In the genomic region with DNA sequence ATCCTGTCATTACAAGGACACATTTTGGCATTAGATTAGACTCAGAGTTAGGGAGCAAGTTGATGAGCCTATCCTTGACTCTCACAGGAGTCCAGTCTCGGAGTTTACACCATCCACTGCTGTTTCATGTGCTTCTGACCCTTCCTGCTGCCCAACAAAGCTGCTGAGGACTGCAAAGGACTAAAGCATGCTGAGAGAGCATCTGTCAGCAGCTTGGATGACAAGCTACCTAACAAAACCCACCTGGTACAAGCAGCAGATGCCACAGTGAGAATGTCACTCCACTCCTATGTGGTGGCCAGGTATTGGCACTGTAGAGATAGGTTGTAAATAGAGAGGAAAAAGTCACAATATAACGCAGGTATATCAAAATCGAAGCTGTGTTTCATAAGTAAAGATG, we compare ENCODE assay signal across 23 mouse cellular contexts. TPM values are rescaled to one million over a fixed set of nuclear protein-coding genes. Genes with fewer than 3 reads are reported as not detected.
A peak's percentile ranks its signal among the peaks of the same experiment; 100 is the strongest.
DNase-seq lines count a peak whose midpoint lies in the region; ATAC-seq lines count a peak whose summit lies in the region.
"Had no signal": no experiment of that assay in that cellular context is flagged by ENCODE, and none has a peak within 500 bp of the region (broad histone marks: within the 10 kb centered on the region; RNA-seq: fewer than 3 reads in every experiment).

No protein-coding gene starts in this region.

- no peak overlapping the region for H3K4me2 ChIP-seq in midbrain, embryonic 15.5 days
- H3K4me2 ChIP-seq: embryonic facial prominence, embryonic 15.5 days; heart, embryonic 15.5 days; hindbrain, embryonic 14.5 days had no signal

- no peaks in the 10 kb centered on the region for H3K9me3 ChIP-seq in midbrain, embryonic 15.5 days
- H3K9me3 ChIP-seq: embryonic facial prominence, embryonic 15.5 days; forebrain, embryonic 10.5 days; heart, embryonic 10.5 days; heart, embryonic 15.5 days had no signal

- H3K27ac ChIP-seq in midbrain, embryonic 15.5 days, result no peak overlapping the region
- H3K27ac ChIP-seq: embryonic facial prominence, embryonic 15.5 days; forebrain, embryonic 10.5 days; heart, embryonic 10.5 days; heart, embryonic 15.5 days; hindbrain, embryonic 14.5 days had no signal

- ATAC-seq in midbrain, embryonic 15.5 days (replicated peaks), result no peak
- ATAC-seq: activated CD4-positive, CD25-positive, alpha-beta regulatory T cell, adult 4 months; forebrain, embryonic 14.5 days; Patski had no signal

- intact Hi-C loops in left cerebral cortex, postnatal 4 days (cut with DNase I), result no loop called here
- intact Hi-C loops in left cerebral cortex, postnatal 14 days (cut with DNase I), result loop anchor here (2.0 kb wide), 1 partner anchor 27 kb away; no protein-coding TSS in a partner anchor

- peak; percentile 20 for DNase-seq in left cerebral cortex, postnatal 4 days
- DNase-seq in left cerebral cortex, postnatal 14 days (ENCODE audit: low spot score in 2 of 2), result no peak
- peak; percentile 94 for DNase-seq in cerebellum, adult 11-12 months
- DNase-seq in cerebellum, adult 9-10 months, result peak; percentile 95
- DNase-seq in cerebellum, postnatal 25 days, result peak; percentile 83 to 86
- no peak for DNase-seq in kidney, adult 18-20 months
- no peak for DNase-seq in thymus, postnatal 36 days
- DNase-seq: adrenal gland, postnatal 14 days; gastrocnemius, postnatal 10 days; heart, adult 18-20 months; heart, postnatal 14 days; kidney, adult 11 months had no signal

- no peaks in the 10 kb centered on the region for H3K4me1 ChIP-seq in midbrain, embryonic 15.5 days
- H3K4me1 ChIP-seq: embryonic facial prominence, embryonic 15.5 days; forebrain, embryonic 10.5 days; heart, embryonic 10.5 days; heart, embryonic 15.5 days had no signal

- H3K9ac ChIP-seq in midbrain, embryonic 15.5 days, result no peak overlapping the region
- H3K9ac ChIP-seq: embryonic facial prominence, embryonic 15.5 days; heart, embryonic 15.5 days; hindbrain, embryonic 14.5 days had no signal

- 88% methylated on average over 3 of the region's 3 CpGs for WGBS in midbrain, embryonic 15.5 days

- no peak overlapping the region for H3K4me3 ChIP-seq in midbrain, embryonic 15.5 days
- H3K4me3 ChIP-seq: embryonic facial prominence, embryonic 15.5 days; erythroblast, embryonic 14.5 days; forebrain, embryonic 10.5 days; heart, embryonic 10.5 days; heart, embryonic 15.5 days had no signal

- no peaks in the 10 kb centered on the region for H3K36me3 ChIP-seq in midbrain, embryonic 15.5 days (replicated peaks)
- H3K36me3 ChIP-seq: embryonic facial prominence, embryonic 15.5 days; forebrain, embryonic 10.5 days; heart, embryonic 10.5 days; heart, embryonic 15.5 days had no signal

- H3K27me3 ChIP-seq in midbrain, embryonic 15.5 days (replicated peaks), result no peaks in the 10 kb centered on the region
- H3K27me3 ChIP-seq: CH12.LX; embryonic facial prominence, embryonic 15.5 days; heart, embryonic 15.5 days; Patski had no signal

RNA-seq across cellular contexts. Expression of a gene that starts 22.7 kb away (rescaled TPM):
- 100 to 1,000 TPM; 166 to 173 TPM for total RNA-seq in left cerebral cortex, postnatal 4 days (2021)
- 100 to 1,000 TPM; 117 to 128 TPM for total RNA-seq in left cerebral cortex, postnatal 14 days (2021)
- polyA plus RNA-seq in midbrain, embryonic 15.5 days (2015; fragmentation: Nextera tagmentation; extraction: Ambion mirVana), result 49.8 and 55.2 TPM in 2 replicates
- total RNA-seq: CH12.LX had no signal
- polyA plus RNA-seq: activated CD4-positive, CD25-positive, alpha-beta regulatory T cell, adult 4 months; erythroblast, embryonic 14.5 days; Patski had no signal

Comparison
In these comparisons a context has a peak if more than half of its experiments do, and no peak if none do; other contexts are left out.
1. DNase-seq: peak in left cerebral cortex, postnatal 4 days (single experiment), cerebellum, adult 11-12 months (single experiment), cerebellum, adult 9-10 months (single experiment) and cerebellum, postnatal 25 days (2 of 2); none in left cerebral cortex, postnatal 14 days (0 of 2), kidney, adult 18-20 months (single experiment) and thymus, postnatal 36 days (0 of 2).